Mouse (Mus musculus) liver, embryonic 11.5 days (tissue): ENCODE data around the gene Tbx6. TPM values are rescaled to one million over a fixed set of nuclear protein-coding genes. Genes with fewer than 3 reads are reported as not detected.
A peak's percentile ranks its signal among the peaks of the same experiment; 100 is the strongest.

Experiments used
- ATAC-seq: fragments of 200-750 bp; cut with Nextera tagmentation; replicated peaks from 2 replicates; pipeline ENCODE4 v1.8.0; 2017; ENCODE audit warnings: moderate number of reproducible peaks, mild to moderate bottlenecking, moderate TSS enrichment, moderate library complexity; ENCODE audit not compliant: low FRiP score
- DNase-seq: peaks from one replicate; pipeline ENCODE4 v3.0.0-alpha.2; 2017; ENCODE audit warnings: low spot score
- H3K27ac ChIP-seq: fragments of 300-500 bp; sonication (generic); 2 replicates; pipeline ENCODE4 v1.5.1; 2014; ENCODE audit warnings: mild to moderate bottlenecking, low read depth, low read length, control low read depth
- H3K27me3 ChIP-seq: fragments of 300-500 bp; sonication (generic); replicated peaks from 2 replicates; pipeline ENCODE4 v1.6.1; 2014; ENCODE audit warnings: low read length, mixed read lengths; ENCODE audit not compliant: control insufficient read depth, insufficient read depth
- H3K36me3 ChIP-seq: fragments of 300-500 bp; sonication (generic); 2 replicates; pipeline ENCODE4 v1.6.1; 2014; ENCODE audit warnings: mild to moderate bottlenecking, low read length, moderate library complexity, mixed read lengths; ENCODE audit not compliant: control insufficient read depth, insufficient read depth
- H3K4me1 ChIP-seq: fragments of 300-500 bp; sonication (generic); replicated peaks from 2 replicates; pipeline ENCODE4 v1.6.1; 2014; ENCODE audit warnings: low read length, mixed read lengths; ENCODE audit not compliant: control insufficient read depth, insufficient read depth
- H3K4me2 ChIP-seq: fragments of 300-500 bp; sonication (generic); 2 replicates; pipeline ENCODE4 v1.6.1; 2014; ENCODE audit warnings: mild to moderate bottlenecking, control low read depth, moderate library complexity
- H3K4me3 ChIP-seq: fragments of 300-500 bp; sonication (generic); 2 replicates; pipeline ENCODE4 v1.5.1; 2014; ENCODE audit warnings: low read depth, low read length, control low read depth
- H3K9ac ChIP-seq: fragments of 300-500 bp; sonication (generic); 2 replicates; pipeline ENCODE4 v1.6.1; 2014; ENCODE audit warnings: low read depth, low read length, control low read depth
- H3K9me3 ChIP-seq: fragments of 300-500 bp; sonication (generic); 2 replicates; pipeline ENCODE4 v1.6.1; 2016; ENCODE audit warnings: low read length, inconsistent platforms, mixed read lengths; ENCODE audit not compliant: control insufficient read depth
- WGBS: fragments of 180-500 bp; shearing (Covaris S2); extraction: QIAGEN DNeasy Blood & Tissue Kit; methylation state at CpG from one replicate; pipeline ENCODE4 v1.1.7; 2014; 5-methylcytosine and 5-hydroxymethylcytosine counted together
- polyA plus RNA-seq: library from polyadenylated mRNA; unstranded; fragments of >200 nt; fragmentation: Nextera tagmentation; extraction: Ambion mirVana; gene quantifications from 2 replicates; pipeline ENCODE4 v1.2.1, GENCODE M21; 2014

Gene Tbx6
- polyA plus RNA-seq, 1 experiment from 2014 or later, result 0.22 TPM

DNA sequence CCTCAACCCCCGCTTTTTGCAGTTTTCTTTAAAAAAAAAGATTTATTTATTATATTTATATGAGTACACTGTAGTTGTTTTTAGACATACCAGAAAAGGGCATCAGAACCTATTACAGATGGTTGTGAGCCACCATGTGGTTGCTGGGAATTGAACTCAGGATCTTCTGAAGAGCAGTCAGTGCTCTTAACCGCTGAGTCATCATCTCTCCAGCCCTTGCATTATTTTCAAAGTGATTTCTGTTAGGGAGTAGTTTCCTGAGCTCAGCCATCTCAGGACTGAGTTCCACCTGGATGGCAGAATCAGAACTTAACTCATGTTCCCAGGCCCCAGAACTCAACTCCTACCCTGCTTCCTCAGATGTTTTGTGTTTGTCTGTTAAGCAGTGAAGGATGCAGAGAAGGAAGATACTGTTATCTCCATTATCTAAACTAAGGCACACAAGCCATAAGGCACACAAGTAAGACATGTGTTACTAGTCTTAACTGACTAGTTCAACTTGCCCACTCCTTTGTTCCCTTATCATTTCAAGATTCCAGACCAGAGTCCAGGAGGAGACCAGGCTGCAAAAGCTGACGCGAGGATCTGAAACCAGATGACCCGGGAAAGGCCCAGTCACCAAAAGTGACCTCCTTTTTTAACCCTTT is 28.6 kb downstream of the Tbx6 start:
- Histone ChIP-seq H3K27ac (peak overlapping the region; percentile 77; the same call in 1 of the 2 replicates), H3K36me3 (0 out of 2 replicates have a peak, but pooled peaks cover 2% of the 10 kb centered on the region), H3K4me3 (peak overlapping the region; percentile 72; the same call in 1 of the 2 replicates), H3K4me2 (peak overlapping the region; percentile 96), H3K4me1 (peaks cover 22% of the 10 kb centered on the region), H3K27me3 (no peaks in the 10 kb centered on the region), H3K9ac (peak overlapping the region; percentile 78), H3K9me3 (no peaks in the 10 kb centered on the region)
- DNase-seq (no peak), ATAC-seq (0 out of 2 replicates have a peak, but pooled peaks have one; percentile 11)
- 41% methylated on average over 5 of the region's 5 CpGs for WGBS

DNA sequence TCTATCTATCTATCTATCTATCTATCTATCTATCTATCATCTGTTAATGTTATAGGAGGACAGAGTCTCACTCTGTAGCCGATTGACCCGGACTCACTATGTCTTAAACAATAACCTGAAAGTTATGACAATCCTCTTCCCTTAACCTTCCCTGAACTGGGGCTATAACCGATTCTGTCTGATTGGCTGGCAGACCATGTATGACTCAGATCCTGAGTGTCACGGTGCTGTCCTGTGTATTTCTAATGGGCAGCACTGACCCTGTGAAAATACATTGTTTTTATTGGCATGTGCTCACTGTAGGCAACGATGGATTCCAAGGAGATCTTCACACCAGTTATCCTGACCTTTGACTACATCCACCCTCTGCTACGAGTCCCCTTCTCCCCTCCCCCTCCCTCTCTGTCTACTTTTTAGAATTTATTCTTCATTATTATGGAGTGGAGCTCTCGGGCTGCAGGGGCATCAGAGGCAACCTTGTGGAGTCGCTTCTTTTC is 34.5 kb downstream of the Tbx6 start:
- no peak overlapping the region for H3K9ac ChIP-seq
- H3K27me3 ChIP-seq, result no peaks in the 10 kb centered on the region
- no peak overlapping the region for H3K27ac ChIP-seq
- H3K4me3 ChIP-seq, result no peak overlapping the region
- H3K4me1 ChIP-seq, result no peaks in the 10 kb centered on the region
- 74% methylated on average over 8 of the region's 8 CpGs for WGBS
- DNase-seq, result no peak
- H3K9me3 ChIP-seq, result no peaks in the 10 kb centered on the region
- H3K36me3 ChIP-seq, result no peaks in the 10 kb centered on the region
- no peak for ATAC-seq
- H3K4me2 ChIP-seq, result no peak overlapping the region

DNA sequence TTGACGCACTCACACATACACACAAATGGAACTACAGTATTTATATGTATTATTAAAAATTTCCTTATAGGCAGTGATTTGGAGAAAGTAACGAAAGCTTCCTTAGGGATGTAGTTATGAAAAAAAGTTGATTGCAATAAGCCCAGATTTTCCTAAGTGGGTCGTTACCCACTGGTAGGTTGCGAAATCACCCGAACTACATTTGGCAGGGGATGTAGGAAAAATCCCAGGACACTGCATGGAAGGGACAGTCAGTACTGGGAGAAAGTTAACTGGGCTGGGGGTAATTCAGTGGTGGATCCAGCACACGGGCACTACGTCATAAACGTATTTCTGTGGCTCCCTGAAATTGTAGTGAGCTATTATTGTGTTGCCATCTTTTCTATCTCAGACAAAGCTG is 35.2 kb downstream of the Tbx6 start:
- WGBS, result 84% methylated on average over 8 of the region's 8 CpGs
- no peak for DNase-seq
- no peak overlapping the region for H3K27ac ChIP-seq
- H3K4me3 ChIP-seq, result no peak overlapping the region
- no peaks in the 10 kb centered on the region for H3K4me1 ChIP-seq
- H3K4me2 ChIP-seq, result no peak overlapping the region
- H3K27me3 ChIP-seq, result no peaks in the 10 kb centered on the region
- no peak overlapping the region for H3K9ac ChIP-seq
- ATAC-seq, result no peak
- H3K9me3 ChIP-seq, result no peaks in the 10 kb centered on the region
- no peaks in the 10 kb centered on the region for H3K36me3 ChIP-seq

DNA sequence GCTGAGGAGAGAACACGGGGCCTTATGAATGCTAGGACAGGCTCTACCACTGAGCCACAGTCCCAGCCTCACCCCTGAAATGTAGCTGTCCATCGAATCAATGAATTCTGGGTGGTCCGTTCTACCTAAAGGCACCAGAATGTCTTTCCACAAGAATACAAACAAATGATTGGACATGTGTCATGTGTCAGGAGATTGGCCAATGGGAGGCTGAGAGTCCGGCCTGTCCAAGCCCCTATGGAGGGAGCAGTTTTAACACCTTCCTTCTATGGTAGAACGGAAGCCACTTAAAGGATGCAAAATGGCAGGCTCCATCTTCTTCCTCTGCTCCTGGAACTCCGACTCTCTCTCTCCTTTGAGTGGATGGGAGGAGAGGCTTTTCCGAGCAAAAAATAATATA is 36.3 kb downstream of the Tbx6 start:
- Histone ChIP-seq H3K9ac (no peak overlapping the region), H3K4me2 (no peak overlapping the region), H3K4me3 (no peak overlapping the region), H3K27me3 (peaks cover 3% of the 10 kb centered on the region; the same call in 1 of the 2 replicates), H3K36me3 (no peaks in the 10 kb centered on the region), H3K4me1 (0 out of 2 replicates have a peak, but pooled peaks cover 4% of the 10 kb centered on the region), H3K27ac (no peak overlapping the region), H3K9me3 (no peaks in the 10 kb centered on the region)
- DNase-seq (no peak), ATAC-seq (no peak)
- 87% methylated on average over 7 of the region's 7 CpGs for WGBS

DNA sequence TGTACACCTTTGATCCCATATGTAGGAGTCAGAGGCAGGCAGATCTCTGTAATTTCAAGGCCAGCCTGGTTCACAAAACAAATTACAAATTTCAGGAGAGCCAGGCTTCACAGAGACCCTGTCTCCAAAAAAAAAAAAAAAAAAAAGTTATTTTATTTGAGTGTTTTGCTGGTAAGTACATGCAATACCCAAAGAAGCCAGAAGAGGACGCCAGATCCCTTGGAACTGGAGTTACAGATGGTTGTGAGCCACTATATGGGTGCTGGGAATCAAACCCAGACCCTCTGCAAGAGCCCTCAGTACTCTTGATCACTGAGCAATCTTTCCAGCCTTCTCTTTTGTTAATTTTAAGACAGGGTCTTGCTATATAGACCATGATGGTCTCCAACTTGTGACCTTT is 37.5 kb downstream of the Tbx6 start:
- peaks cover 15% of the 10 kb centered on the region for H3K27me3 ChIP-seq
- H3K4me2 ChIP-seq, result no peak overlapping the region
- H3K9me3 ChIP-seq, result no peaks in the 10 kb centered on the region
- 42% methylated on average over 1 of the region's 1 CpGs for WGBS
- H3K36me3 ChIP-seq, result no peaks in the 10 kb centered on the region
- H3K4me3 ChIP-seq, result no peak overlapping the region
- peaks cover 6% of the 10 kb centered on the region; the same call in 1 of the 2 replicates for H3K4me1 ChIP-seq
- DNase-seq (no peak), ATAC-seq (no peak)
- H3K9ac ChIP-seq, result no peak overlapping the region
- no peak overlapping the region for H3K27ac ChIP-seq

DNA sequence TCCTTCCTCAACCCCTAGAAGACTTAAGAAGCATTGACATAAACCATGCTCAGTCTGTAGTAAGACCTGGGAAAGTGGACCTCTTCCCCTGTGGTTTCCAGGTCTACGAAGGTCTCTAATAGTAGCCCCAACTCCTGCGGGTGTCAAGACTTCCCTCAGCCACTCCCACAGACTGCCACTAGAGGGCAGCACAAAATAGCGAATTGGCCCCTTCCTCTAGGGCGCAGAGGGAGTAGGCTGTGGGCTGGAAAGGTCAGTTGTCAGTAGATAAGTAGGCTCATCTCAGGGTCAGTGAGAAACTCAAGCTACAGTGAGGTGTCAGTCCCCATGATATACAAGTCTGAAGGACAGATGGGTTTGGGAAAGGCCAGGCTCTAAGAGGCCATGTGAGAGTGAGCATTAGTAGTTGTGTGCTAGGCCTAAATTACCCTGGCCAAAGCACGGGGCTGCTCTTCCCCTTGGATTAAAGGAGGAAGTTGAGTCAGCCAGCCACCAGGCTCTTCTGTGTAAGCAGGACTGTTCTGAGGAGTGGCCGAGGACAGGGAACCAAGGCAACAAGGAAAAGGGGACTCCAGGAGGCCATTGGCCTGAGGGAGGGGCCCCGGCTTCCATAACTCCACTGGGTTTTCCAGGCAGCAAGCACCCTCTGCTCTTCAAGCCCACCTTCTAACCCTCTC is 40.7 kb downstream of the Tbx6 start:
- no peak overlapping the region for H3K4me2 ChIP-seq
- ATAC-seq (0 out of 2 replicates have a peak, but pooled peaks have one; percentile 45), DNase-seq (peak; percentile 80)
- peaks cover 33% of the 10 kb centered on the region for H3K27me3 ChIP-seq
- H3K36me3 ChIP-seq, result no peaks in the 10 kb centered on the region
- no peak overlapping the region for H3K9ac ChIP-seq
- H3K9me3 ChIP-seq, result no peaks in the 10 kb centered on the region
- no peak overlapping the region for H3K27ac ChIP-seq
- H3K4me1 ChIP-seq, result peaks cover 6% of the 10 kb centered on the region; the same call in 1 of the 2 replicates
- 16% methylated on average over 7 of the region's 7 CpGs for WGBS
- no peak overlapping the region for H3K4me3 ChIP-seq

DNA sequence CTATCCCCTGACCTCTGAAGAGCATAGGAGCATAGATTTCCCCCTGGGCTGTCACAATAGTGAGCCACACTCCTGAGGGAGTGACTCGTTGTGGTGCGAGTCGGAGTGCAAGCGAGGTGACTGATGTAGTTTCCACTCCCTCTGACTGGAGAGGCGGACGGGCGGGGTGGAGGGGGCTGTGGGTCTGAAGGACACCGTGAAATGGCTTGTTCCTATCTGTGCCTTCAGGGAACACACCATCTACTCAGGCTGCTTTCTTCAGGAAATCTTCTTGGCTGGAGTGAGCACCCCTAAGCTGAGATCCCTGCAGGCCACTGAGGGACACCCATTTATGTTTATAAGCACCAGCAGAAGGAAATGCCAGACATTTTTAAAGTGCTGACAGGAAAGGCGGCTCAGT is 41.5 kb downstream of the Tbx6 start:
- Histone ChIP-seq H3K27me3 (peaks cover 33% of the 10 kb centered on the region), H3K27ac (no peak overlapping the region), H3K9ac (no peak overlapping the region), H3K4me3 (no peak overlapping the region), H3K36me3 (no peaks in the 10 kb centered on the region), H3K9me3 (no peaks in the 10 kb centered on the region), H3K4me2 (peak overlapping the region; percentile 52; the same call in 1 of the 2 replicates), H3K4me1 (peaks cover 6% of the 10 kb centered on the region; the same call in 1 of the 2 replicates)
- ATAC-seq, result no peak
- 17% methylated on average over 9 of the region's 9 CpGs for WGBS
- DNase-seq, result no peak

DNA sequence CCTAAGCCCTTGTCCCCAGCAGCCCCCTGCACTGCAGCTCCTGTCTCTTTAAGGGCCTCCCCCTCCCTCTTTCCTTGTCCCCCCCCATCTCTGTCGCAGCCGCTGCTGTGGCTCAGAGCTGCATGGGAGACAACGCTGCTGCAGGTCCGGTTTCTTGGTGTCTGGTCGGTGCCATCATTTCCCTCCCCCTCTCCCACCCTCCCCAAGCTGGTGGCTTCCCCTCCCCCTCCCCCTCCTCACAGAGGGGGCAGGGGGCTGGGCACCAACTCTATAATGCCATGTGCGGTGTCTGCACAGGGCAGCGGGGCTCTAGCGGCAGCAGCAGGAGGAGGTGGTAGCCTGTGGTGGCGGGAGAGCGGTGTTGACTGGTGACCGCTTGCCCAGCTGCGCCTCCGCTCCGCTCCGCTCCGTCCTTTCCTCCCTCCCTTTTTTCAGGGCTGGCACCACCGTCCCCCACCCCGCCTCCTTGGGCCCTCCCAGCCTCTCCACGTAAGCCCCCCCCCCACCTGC is 42.0 kb downstream of the Tbx6 start:
- no peak for DNase-seq
- H3K9me3 ChIP-seq, result no peaks in the 10 kb centered on the region

More for the DNA sequence above, 42.0 kb downstream of the Tbx6 start:
- peaks cover 33% of the 10 kb centered on the region for H3K27me3 ChIP-seq
- 0% methylated on average over 11 of the region's 19 CpGs for WGBS
- no peaks in the 10 kb centered on the region for H3K36me3 ChIP-seq
- H3K4me2 ChIP-seq, result peak overlapping the region; percentile 52
- H3K27ac ChIP-seq, result no peak overlapping the region
- no peak for ATAC-seq
- peak overlapping the region; percentile 26 for H3K4me3 ChIP-seq
- H3K4me1 ChIP-seq, result peaks cover 6% of the 10 kb centered on the region; the same call in 1 of the 2 replicates
- no peak overlapping the region for H3K9ac ChIP-seq
